Mouse (Mus musculus) heart, embryonic 16.5 days (tissue): ENCODE measurements at regions not wholly inside any gene's neighbourhood (a gene's known extent, or its start where the extent isn't known, plus 50 kb on each side); places are given as distances from the start of the nearest gene placed in this dataset.

Experiments
- ATAC-seq: fragments of 200-750 bp; cut with Nextera tagmentation; replicated peaks from 2 replicates; pipeline ENCODE4 v1.8.0; 2017; ENCODE audit warnings: moderate number of reproducible peaks; ENCODE audit not compliant: insufficient read depth, low FRiP score; ENCODE audit errors: extremely low read depth
- H3K27ac ChIP-seq: fragments of 300-500 bp; sonication (generic); 2 replicates; pipeline ENCODE4 v1.5.1; 2014; ENCODE audit warnings: mild to moderate bottlenecking, low read length, control low read depth, moderate library complexity
- H3K27me3 ChIP-seq: fragments of 300-500 bp; sonication (generic); 2 replicates; pipeline ENCODE4 v1.6.1; 2014; ENCODE audit warnings: low read length, mixed read lengths; ENCODE audit not compliant: control insufficient read depth, insufficient read depth
- H3K36me3 ChIP-seq: fragments of 300-500 bp; sonication (generic); 2 replicates; pipeline ENCODE4 v1.6.1; 2014; ENCODE audit not compliant: control insufficient read depth, insufficient read depth
- H3K4me1 ChIP-seq: fragments of 300-500 bp; sonication (generic); 2 replicates; pipeline ENCODE4 v1.6.1; 2014; ENCODE audit warnings: low read length, mixed read lengths; ENCODE audit not compliant: control insufficient read depth, insufficient read depth
- H3K4me2 ChIP-seq: fragments of 300-500 bp; sonication (generic); 2 replicates; pipeline ENCODE4 v1.6.1; 2014; ENCODE audit warnings: low read depth, mild to moderate bottlenecking, control low read depth, low read length
- H3K4me3 ChIP-seq: fragments of 300-500 bp; sonication (generic); 2 replicates; pipeline ENCODE4 v1.5.1; 2014; ENCODE audit warnings: mild to moderate bottlenecking, control low read depth, low read length
- H3K9ac ChIP-seq: fragments of 300-500 bp; sonication (generic); 2 replicates; pipeline ENCODE4 v1.6.1; 2014; ENCODE audit warnings: low read length, control low read depth
- H3K9me3 ChIP-seq: fragments of 300-500 bp; sonication (generic); replicated peaks from 2 replicates; pipeline ENCODE4 v1.6.1; 2016; ENCODE audit warnings: low read length; ENCODE audit not compliant: control insufficient read depth
- WGBS: fragments of 180-500 bp; shearing (Covaris S2); extraction: QIAGEN DNeasy Blood & Tissue Kit; methylation state at CpG from one replicate; pipeline ENCODE4 v1.1.7; 2014; 5-methylcytosine and 5-hydroxymethylcytosine counted together

- WGBS = 32% methylated on average over 3 of the region's 3 CpGs
- no peaks in the 10 kb centered on the region for H3K27me3 ChIP-seq
- peak; percentile 90 for ATAC-seq
- H3K36me3 ChIP-seq = no peaks in the 10 kb centered on the region
- no peak overlapping the region for H3K4me2 ChIP-seq
- H3K9ac ChIP-seq = no peak overlapping the region
- no peak overlapping the region for H3K4me3 ChIP-seq
- H3K4me1 ChIP-seq = peaks cover 17% of the 10 kb centered on the region
- no peaks in the 10 kb centered on the region for H3K9me3 ChIP-seq
- peak overlapping the region; percentile 68 for H3K27ac ChIP-seq
Measured at GRCm38 (mm10) chr3:104712711-104713110, 68.1 kb upstream of the Ppm1j start.

- peak overlapping the region; percentile 21 for H3K4me3 ChIP-seq
- peak; percentile 57 for ATAC-seq
- H3K4me1 ChIP-seq = peaks cover 16% of the 10 kb centered on the region
- no peaks in the 10 kb centered on the region for H3K9me3 ChIP-seq
- peak overlapping the region; percentile 62 for H3K4me2 ChIP-seq
- peak overlapping the region; percentile 2; the same call in 1 of the 2 replicates for H3K9ac ChIP-seq
- 22% methylated on average over 8 of the region's 8 CpGs for WGBS
- no peaks in the 10 kb centered on the region for H3K27me3 ChIP-seq
- H3K36me3 ChIP-seq = no peaks in the 10 kb centered on the region
- no peak overlapping the region for H3K27ac ChIP-seq
Measured at GRCm38 (mm10) chr3:104713836-104714631, 66.8 kb upstream of the Ppm1j start.

GRCm38 (mm10) chr3:104714679-104715326, 66.1 kb upstream of the Ppm1j start:
- WGBS = 43% methylated on average over 11 of the region's 11 CpGs
- H3K27ac ChIP-seq = no peak overlapping the region
- peak overlapping the region; percentile 62 for H3K4me2 ChIP-seq
- H3K4me1 ChIP-seq = peaks cover 16% of the 10 kb centered on the region
- no peaks in the 10 kb centered on the region for H3K9me3 ChIP-seq
- H3K36me3 ChIP-seq = no peaks in the 10 kb centered on the region
- H3K27me3 ChIP-seq = no peaks in the 10 kb centered on the region
- no peak for ATAC-seq
- H3K9ac ChIP-seq = peak overlapping the region; percentile 2; the same call in 1 of the 2 replicates
- H3K4me3 ChIP-seq = peak overlapping the region; percentile 21
